Mouse (Mus musculus) bone marrow, adult 2 months (tissue): ENCODE data around the gene Cmbl. TPM values are rescaled to one million over a fixed set of nuclear protein-coding genes. Genes with fewer than 3 reads are reported as not detected.

Source experiments
- H3K27ac ChIP-seq: fragments of 200-500 bp; 2 replicates; pipeline ENCODE4 v1.5.1; 2012; ENCODE audit warnings: low read depth, mild to moderate bottlenecking, control low read depth, inconsistent platforms, low read length; ENCODE audit not compliant: control insufficient read depth, poor library complexity, insufficient read depth
- H3K4me1 ChIP-seq: fragments of 200-500 bp; 2 replicates; pipeline ENCODE4 v1.6.1; 2011; ENCODE audit warnings: low read length; ENCODE audit not compliant: control insufficient read depth, insufficient read depth
- H3K4me3 ChIP-seq: fragments of 200-500 bp; replicated peaks from 2 replicates; pipeline ENCODE3; 2011; ENCODE audit warnings: mild to moderate bottlenecking, low read depth, low read length, control low read depth; ENCODE audit not compliant: control insufficient read depth
- CTCF ChIP-seq: fragments of 200-500 bp; IDR thresholded peaks from 2 replicates; pipeline ENCODE4 v1.5.1; 2011; ENCODE audit warnings: low read length, control low read depth; ENCODE audit not compliant: control insufficient read depth, insufficient read depth
- POLR2A ChIP-seq: fragments of 200-500 bp; IDR thresholded peaks from 2 replicates; pipeline ENCODE4 v1.6.1; 2011; ENCODE audit warnings: low read depth, mild to moderate bottlenecking, control low read depth, low read length, borderline replicate concordance; ENCODE audit not compliant: control insufficient read depth
- WGBS: fragments of 180-500 bp; shearing (Covaris S2); methylation state at CpG from one replicate; pipeline ENCODE4 v1.1.7; 2018; 5-methylcytosine and 5-hydroxymethylcytosine counted together
- polyA plus RNA-seq: library from polyadenylated mRNA; stranded (reverse); fragments of >200 nt; gene quantifications from 2 replicates; pipeline ENCODE4 v1.2.4, GENCODE M21; 2011; ENCODE audit warnings: low replicate concordance; ENCODE audit not compliant: missing spikeins, insufficient read depth, insufficient read length

The Cmbl gene
- polyA plus RNA-seq, result 10.0 and 10.2 TPM in 2 replicates

DNA sequence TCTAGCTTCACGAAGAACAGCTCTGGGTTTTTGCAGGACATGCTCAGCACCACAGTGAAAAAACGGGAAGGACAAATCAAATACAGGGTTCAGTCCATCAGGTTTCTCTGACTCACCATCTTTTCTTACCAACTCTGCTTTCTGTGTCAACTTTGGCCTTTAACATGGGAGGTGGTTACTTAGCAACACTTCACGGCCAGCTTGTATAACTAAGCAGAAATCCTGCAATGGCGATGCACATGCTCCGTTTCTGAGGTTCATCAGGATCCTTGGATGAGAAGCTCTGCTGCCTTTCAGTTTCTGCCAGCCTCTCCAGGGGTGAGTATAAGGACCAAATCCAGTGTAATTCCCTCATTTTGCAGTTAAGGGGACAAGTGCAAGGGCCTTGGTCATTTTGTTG lies at the start of gene Cmbl:
TSS of gene Cmbl (plus strand) at position 206 of the 400 bp plus-strand sequence.
- H3K4me1 ChIP-seq, result no peaks in the 10 kb centered on the region; the same call in 1 of the 2 replicates
- no peak within 1 kb of the TSS for H3K4me3 ChIP-seq
- 80% methylated on average over 5 of the region's 5 CpGs for WGBS
- no peak for TF ChIP-seq POLR2A
- TF ChIP-seq CTCF, result no peak
- H3K27ac ChIP-seq, result no peak within 1 kb of the TSS

DNA sequence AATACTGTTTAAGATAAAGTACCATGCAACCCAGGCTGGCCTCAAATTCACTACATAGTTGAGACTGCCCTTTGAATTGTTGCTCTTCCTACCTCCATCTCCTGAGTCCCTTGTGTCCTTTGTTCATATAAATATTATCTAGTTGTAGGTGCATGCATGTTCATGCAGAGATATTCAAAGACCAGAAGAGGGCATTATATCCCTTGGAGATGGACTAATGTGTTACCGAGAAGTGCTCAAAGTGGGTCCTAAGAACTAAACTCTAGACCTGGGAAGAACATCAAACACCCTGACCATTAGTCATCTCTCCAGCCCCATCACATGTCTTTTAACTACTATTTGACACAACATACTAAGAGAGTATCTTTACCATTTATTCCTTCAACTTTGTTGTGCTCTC lies 48.0 kb upstream of the Cmbl start:
- Histone ChIP-seq H3K4me1 (no peaks in the 10 kb centered on the region; the same call in none of the 2 replicates), H3K4me3 (no peak overlapping the region), H3K27ac (no peak overlapping the region)
- TF ChIP-seq POLR2A (no peak), CTCF (no peak)
- 55% methylated on average over 1 of the region's 1 CpGs for WGBS

DNA sequence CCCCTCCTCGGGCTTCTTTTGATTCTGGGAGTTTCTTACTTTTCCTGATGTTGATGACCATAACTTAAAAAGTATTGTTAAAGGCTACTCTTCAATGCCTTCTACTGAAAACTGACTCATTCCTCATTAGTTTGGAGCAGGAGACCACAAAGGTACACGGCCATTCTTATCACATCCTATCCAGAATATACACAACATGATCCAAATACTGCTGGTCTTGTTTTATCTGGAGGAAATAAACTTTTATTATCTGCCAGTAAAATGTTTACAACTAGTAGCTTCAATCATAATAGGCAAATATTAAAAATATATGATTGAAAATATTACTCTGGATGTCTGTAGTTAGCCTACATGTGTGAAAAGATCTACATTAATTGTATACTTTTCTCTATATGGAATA lies 46.8 kb upstream of the Cmbl start:
- no peak overlapping the region for H3K27ac ChIP-seq
- 72% methylated on average over 2 of the region's 2 CpGs for WGBS
- TF ChIP-seq CTCF (no peak), POLR2A (no peak)
- no peak overlapping the region for H3K4me3 ChIP-seq
- H3K4me1 ChIP-seq, result no peaks in the 10 kb centered on the region; the same call in none of the 2 replicates

DNA sequence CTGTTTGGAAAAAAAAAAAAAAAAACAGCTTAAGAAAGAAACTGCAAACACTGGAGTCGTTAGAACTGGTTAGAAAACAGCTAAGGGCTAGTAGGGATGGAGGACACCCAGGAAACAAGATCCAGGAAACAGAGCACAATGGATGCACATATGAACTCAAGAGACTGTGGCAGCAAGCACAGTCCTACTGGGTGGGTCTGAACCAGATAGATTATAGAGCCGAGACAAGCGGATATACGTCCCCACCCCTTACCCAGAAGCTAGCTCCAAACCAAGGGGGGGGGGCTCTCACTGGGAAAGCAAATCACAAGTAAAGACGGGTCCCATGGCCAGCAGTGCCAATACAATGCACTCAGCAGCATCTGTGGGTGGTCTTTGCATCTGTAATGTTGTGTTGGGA lies 46.2 kb upstream of the Cmbl start:
- Histone ChIP-seq H3K4me1 (no peaks in the 10 kb centered on the region; the same call in none of the 2 replicates), H3K4me3 (no peak overlapping the region), H3K27ac (no peak overlapping the region)
- WGBS, result 55% methylated on average over 5 of the region's 5 CpGs
- TF ChIP-seq CTCF (no peak), POLR2A (no peak)

DNA sequence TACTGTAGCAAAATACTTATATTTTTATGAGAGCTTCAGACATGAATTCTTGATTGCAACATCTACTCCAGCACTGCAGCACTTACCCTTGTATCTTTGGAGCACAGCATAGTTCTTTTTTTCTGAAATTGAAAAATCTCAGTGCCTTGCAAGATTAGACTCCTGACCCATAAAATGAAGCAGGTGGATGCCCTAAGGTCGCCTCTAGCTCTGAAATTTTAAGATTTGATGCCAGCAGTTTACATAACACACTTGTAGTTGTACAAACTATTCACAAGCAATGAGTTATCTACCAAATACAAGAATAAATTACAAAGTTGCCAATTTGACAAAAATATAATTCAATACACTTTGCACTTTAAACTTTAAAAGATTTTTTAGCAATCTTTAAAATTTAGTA lies 38.7 kb upstream of the Cmbl start:
- H3K4me1 ChIP-seq, result peaks cover 2% of the 10 kb centered on the region; the same call in 1 of the 2 replicates
- WGBS, result 84% methylated on average over 1 of the region's 1 CpGs
- TF ChIP-seq CTCF (no peak), POLR2A (no peak)
- H3K4me3 ChIP-seq, result no peak overlapping the region
- no peak overlapping the region for H3K27ac ChIP-seq

DNA sequence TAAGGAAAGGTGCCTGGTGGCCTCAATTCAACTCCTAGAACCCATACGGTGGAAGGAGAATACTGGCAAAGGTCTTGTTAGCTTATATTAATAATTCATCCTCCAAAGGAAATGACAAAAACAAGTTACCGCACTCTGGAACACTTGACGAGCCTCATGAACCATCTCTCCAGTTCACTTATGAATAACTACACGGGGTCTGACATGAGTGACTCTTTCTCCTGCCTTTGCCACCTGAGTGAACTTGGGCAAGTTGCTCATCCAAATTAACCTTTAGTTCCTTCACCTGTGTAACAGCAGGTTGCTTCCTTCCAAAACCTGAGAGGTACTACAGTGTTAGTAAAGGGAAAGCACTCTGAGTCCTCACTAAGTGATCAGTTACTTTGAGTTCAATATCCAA lies 36.7 kb upstream of the Cmbl start:
- H3K27ac ChIP-seq, result no peak overlapping the region
- 75% methylated on average over 4 of the region's 4 CpGs for WGBS

DNA sequence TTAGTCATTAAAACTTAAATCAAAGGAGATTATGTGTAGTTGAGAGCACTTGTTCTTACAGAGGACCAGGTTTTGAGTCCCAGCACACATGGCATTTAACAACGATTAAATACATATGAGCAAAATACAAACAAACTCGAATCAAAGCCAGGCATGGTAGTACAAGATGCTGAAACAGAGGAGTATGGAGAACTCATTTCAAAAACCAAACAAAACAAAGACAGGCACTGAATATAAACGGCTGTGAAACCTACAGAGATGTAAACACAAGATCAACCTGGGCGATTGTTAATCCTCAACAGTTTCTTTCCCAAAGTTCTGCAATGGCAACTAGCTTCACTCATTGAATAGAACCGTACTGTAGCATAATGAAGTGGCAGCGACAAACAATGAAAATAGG lies 36.1 kb upstream of the Cmbl start:
- Histone ChIP-seq H3K4me3 (no peak overlapping the region), H3K4me1 (peaks cover 10% of the 10 kb centered on the region), H3K27ac (no peak overlapping the region)
- WGBS, result 20% methylated on average over 6 of the region's 6 CpGs
- TF ChIP-seq CTCF, result no peak
- no peak for TF ChIP-seq POLR2A

More for the DNA sequence above, 36.7 kb upstream of the Cmbl start:
- no peak for TF ChIP-seq CTCF
- no peak for TF ChIP-seq POLR2A
- Histone ChIP-seq H3K4me3 (no peak overlapping the region), H3K4me1 (peaks cover 10% of the 10 kb centered on the region)

DNA sequence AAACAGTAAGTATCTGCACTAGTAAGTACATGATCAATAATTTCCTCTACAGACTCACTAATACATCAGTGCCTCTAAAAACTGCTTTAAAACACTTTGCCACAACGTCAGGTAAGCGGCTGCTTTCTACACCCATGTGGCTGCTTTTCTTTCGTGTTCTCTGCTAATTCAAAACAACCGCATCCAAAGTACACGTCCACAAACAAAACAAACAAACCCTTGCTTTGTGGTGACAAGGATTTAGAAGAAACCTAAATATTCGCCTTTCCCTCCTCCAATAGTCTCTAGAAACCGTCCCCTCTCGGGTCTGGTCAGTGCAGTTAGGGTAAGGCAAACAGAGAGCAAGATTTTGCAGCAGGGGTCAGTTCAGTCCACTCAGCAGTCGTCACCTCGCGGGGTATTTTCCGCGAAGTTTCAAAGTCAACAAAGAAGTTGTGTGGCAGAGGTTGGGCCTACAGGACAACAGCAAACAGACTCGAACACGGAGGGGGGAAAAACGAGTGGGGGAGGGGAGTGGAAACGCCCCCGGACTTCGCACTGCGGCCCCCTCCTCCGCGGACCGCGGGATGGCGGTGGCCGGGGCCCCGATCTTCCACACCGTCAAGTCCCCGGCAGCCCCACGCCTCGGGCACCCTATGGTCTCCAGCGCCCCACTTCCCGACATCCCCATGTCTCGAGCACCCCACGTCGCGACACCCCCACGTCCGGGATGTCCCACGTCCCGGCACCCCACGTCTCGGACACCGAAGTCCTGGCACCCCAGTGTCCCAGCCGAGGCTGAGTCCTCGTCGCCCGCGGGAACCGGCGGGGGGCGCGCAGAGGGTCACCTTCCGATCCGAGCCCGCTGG lies 35.2 kb upstream of the Cmbl start:
- WGBS, result under 1% methylated on average over 56 of the region's 56 CpGs
- TF ChIP-seq CTCF, result no peak
- no peak for TF ChIP-seq POLR2A
- peaks cover 12% of the 10 kb centered on the region for H3K4me1 ChIP-seq
- H3K4me3 ChIP-seq, result peak overlapping the region; percentile 99
- peak overlapping the region; percentile 99 for H3K27ac ChIP-seq
